Mouse (Mus musculus) CH12.LX (cell line): Measurements from ENCODE around the gene Ugcg. TPM values are rescaled to one million over a fixed set of nuclear protein-coding genes. Genes with fewer than 3 reads are reported as not detected.

ENCODE experiments used
- DNase-seq: peaks from one replicate; pipeline ENCODE4 v3.0.0-alpha.2; 2013; ENCODE audit errors: extremely low read depth
- H3K27ac ChIP-seq: 2 replicates; pipeline ENCODE4 v1.5.1; 2012; ENCODE audit warnings: low read depth, mild to moderate bottlenecking, control low read depth, moderate library complexity; ENCODE audit not compliant: insufficient read depth
- H3K27me3 ChIP-seq: replicated peaks from 2 replicates; pipeline ENCODE3; 2012; ENCODE audit warnings: inconsistent platforms
- H3K36me3 ChIP-seq, 2 experiments: replicated peaks in 1 of 2; 2 replicates each; pipeline versions ENCODE3 to v1.6.1; 2012; ENCODE audit warnings: inconsistent platforms in 1 of 2, low read length in 1 of 2, mild to moderate bottlenecking in 1 of 2, mixed read lengths in 1 of 2, moderate library complexity in 1 of 2; ENCODE audit not compliant: control insufficient read depth in 1 of 2, insufficient read depth in 1 of 2
- H3K4me1 ChIP-seq, 2 experiments: 2 replicates each; pipeline ENCODE4 v1.6.1; 2012; ENCODE audit warnings: inconsistent platforms in 1 of 2, moderate library complexity in 1 of 2; ENCODE audit not compliant: insufficient read depth in 2 of 2, control insufficient read depth in 1 of 2
- H3K4me2 ChIP-seq: 2 replicates; pipeline ENCODE4 v1.6.1; 2012; ENCODE audit warnings: low read depth, mild to moderate bottlenecking, control low read depth; ENCODE audit not compliant: poor library complexity, insufficient read depth, severe bottlenecking
- H3K4me3 ChIP-seq, 3 experiments: fragments of 150-350 bp in 1 of 3; sonication (generic) in 1 of 3; replicated peaks in 1 of 3; 2 replicates each; pipeline versions ENCODE3 to v1.5.1; 2011 to 2012; ENCODE audit warnings: low read depth in 2 of 3, low read length in 2 of 3, mild to moderate bottlenecking in 2 of 3, moderate library complexity in 2 of 3, control low read depth in 1 of 3, improper control_type of control experiment in 1 of 3, inconsistent platforms in 1 of 3, mixed read lengths in 1 of 3; ENCODE audit not compliant: poor library complexity in 1 of 3
- H3K79me2 ChIP-seq: replicated peaks from 2 replicates; pipeline ENCODE4 v1.6.1; 2012; ENCODE audit warnings: mild to moderate bottlenecking, moderate library complexity; ENCODE audit not compliant: control insufficient read depth, poor library complexity, insufficient read depth, severe bottlenecking; ENCODE audit errors: extremely low read depth
- H3K9ac ChIP-seq: 2 replicates; pipeline ENCODE4 v1.6.1; 2012; ENCODE audit warnings: low read depth, mild to moderate bottlenecking, control low read depth, moderate library complexity; ENCODE audit not compliant: insufficient read depth
- H3K9me3 ChIP-seq: replicated peaks from 2 replicates; pipeline ENCODE3; 2012; ENCODE audit warnings: low read length, inconsistent platforms, mixed read lengths
- CHD1 ChIP-seq: IDR thresholded peaks from 2 replicates; pipeline ENCODE4 v1.6.1; 2012; ENCODE audit warnings: low read depth, low read length, improper control_type of control experiment, inconsistent platforms
- CTCF ChIP-seq, 2 experiments: IDR thresholded peaks in 1 of 2; conservative IDR thresholded peaks in 1 of 2; 2 replicates each; pipeline ENCODE4 v1.5.1; 2011 to 2012; ENCODE audit warnings: low read depth in 2 of 2, low read length in 2 of 2, improper control_type of control experiment in 1 of 2, inconsistent platforms in 1 of 2, mild to moderate bottlenecking in 1 of 2, moderate library complexity in 1 of 2
- IRF4 ChIP-seq: IDR thresholded peaks from 2 replicates; pipeline ENCODE4 v1.6.1; 2014; ENCODE audit warnings: low read depth, mild to moderate bottlenecking, inconsistent platforms, low read length, improper control_type of control experiment
- JUN ChIP-seq: IDR thresholded peaks from 2 replicates; pipeline ENCODE4 v1.6.1; 2011; ENCODE audit warnings: low read depth, mild to moderate bottlenecking, low read length, improper control_type of control experiment, moderate library complexity; ENCODE audit not compliant: insufficient read depth
- NRF1 ChIP-seq: IDR thresholded peaks from 2 replicates; pipeline ENCODE4 v1.6.1; 2014; ENCODE audit warnings: low read depth, mild to moderate bottlenecking, inconsistent platforms, low read length, improper control_type of control experiment, moderate library complexity
- PAX5 ChIP-seq: IDR thresholded peaks from 2 replicates; pipeline ENCODE4 v1.6.1; 2012; ENCODE audit warnings: low read length, inconsistent platforms, mixed read lengths
- POLR2A ChIP-seq: IDR thresholded peaks from 2 replicates; pipeline ENCODE4 v1.6.1; 2011; ENCODE audit warnings: low read depth, mild to moderate bottlenecking, improper control_type of control experiment, low read length
- RAD21 ChIP-seq: IDR thresholded peaks from 2 replicates; pipeline ENCODE4 v1.6.1; 2011; ENCODE audit warnings: low read depth, mild to moderate bottlenecking, low read length, improper control_type of control experiment, moderate library complexity
- SIN3A ChIP-seq: IDR thresholded peaks from 2 replicates; pipeline ENCODE4 v1.6.1; 2012; ENCODE audit warnings: low read length, improper control_type of control experiment, inconsistent platforms
- SMC3 ChIP-seq: IDR thresholded peaks from 2 replicates; pipeline ENCODE4 v1.6.1; 2011; ENCODE audit warnings: low read depth, low read length, improper control_type of control experiment
- TBP ChIP-seq: conservative IDR thresholded peaks from 2 replicates; pipeline ENCODE4 v1.6.1; 2011; ENCODE audit warnings: low read depth, low read length, improper control_type of control experiment
- UBTF ChIP-seq: IDR thresholded peaks from 2 replicates; pipeline ENCODE4 v1.6.1; 2012; ENCODE audit warnings: low read depth, mild to moderate bottlenecking, inconsistent platforms, low read length, improper control_type of control experiment, moderate library complexity
- ZC3H11A ChIP-seq: IDR thresholded peaks from 2 replicates; pipeline ENCODE4 v1.6.1; 2012; ENCODE audit warnings: low read depth, mild to moderate bottlenecking, inconsistent platforms, low read length, improper control_type of control experiment
- dilution Hi-C: fragments of 300-500 bp; cut with MboI; formaldehyde crosslinking; loops from 2 replicates; pipeline ENCODE4 v1.14.3; 2020; ENCODE audit warnings: low sequenced_read_pairs; ENCODE audit not compliant: extremely low pct_unique_long_range_greater_than_20kb, extremely low pct_ligation_motif_present
- in situ Hi-C: fragments of 300-500 bp; cut with MboI; formaldehyde crosslinking; loops from 3 replicates; pipeline ENCODE4 v1.14.3; 2019; ENCODE audit warnings: low sequenced_read_pairs, low pct_ligation_motif_present, low pct_unique_long_range_greater_than_20kb, mixed read lengths
- polyA plus RNA-seq: library from polyadenylated mRNA; unstranded; fragments of >175 nt; gene quantifications from 2 replicates; pipeline ENCODE4 v1.2.1, GENCODE M21; 2012; ENCODE audit warnings: low read depth; ENCODE audit not compliant: insufficient read length
- total RNA-seq, 2 experiments: library from RNA; depleted of rRNA; stranded (reverse); fragments of 300-350 nt in 1 of 2; fragments of >200 nt in 1 of 2; gene quantifications; 2 replicates each; pipeline ENCODE4 v1.2.3; 2012 to 2014

Ugcg gene
- total and polyA plus RNA-seq, 3 experiments: 25.8 to 69.5 (median 28.7) TPM

DNA sequence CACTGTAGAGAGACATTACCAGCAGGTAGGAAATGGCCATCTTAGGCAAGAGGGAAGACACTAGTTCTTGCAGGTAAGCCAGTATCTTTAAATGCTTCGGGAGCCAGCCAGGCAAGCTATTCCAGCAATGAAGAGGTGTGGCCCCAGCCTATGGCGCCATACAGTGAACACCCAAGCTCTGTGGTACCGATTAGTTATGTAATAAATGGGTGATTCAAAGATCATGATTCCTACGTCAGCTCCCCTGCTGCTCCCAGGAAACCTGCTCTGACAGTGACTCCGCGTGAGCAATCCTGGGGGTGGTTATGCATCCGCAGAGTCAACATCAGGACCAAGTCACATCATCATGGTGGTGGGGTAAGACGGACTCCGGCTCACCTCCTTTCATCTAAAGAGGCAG lies 51.1 kb downstream of the Ugcg start:
- TF ChIP-seq CHD1 (no peak), NRF1 (no peak), IRF4 (no peak), PAX5 (no peak), TBP (no peak), UBTF (no peak), JUN (no peak)
- DNase-seq: no peak
- no peak overlapping the region for H3K27ac ChIP-seq
- in situ Hi-C loops: no loop called here
- peaks cover 7 to 28% of the 10 kb centered on the region in 2 experiments for H3K4me1 ChIP-seq
- no peak overlapping the region for H3K4me2 ChIP-seq
- H3K4me3 ChIP-seq: no peak overlapping the region
- no peaks in the 10 kb centered on the region for H3K27me3 ChIP-seq
- no peak overlapping the region for H3K9ac ChIP-seq
- H3K36me3 ChIP-seq: no peaks in the 10 kb centered on the region
- no peaks in the 10 kb centered on the region for H3K9me3 ChIP-seq
- H3K79me2 ChIP-seq: no peaks in the 10 kb centered on the region
- dilution Hi-C loops: no loop called here

DNA sequence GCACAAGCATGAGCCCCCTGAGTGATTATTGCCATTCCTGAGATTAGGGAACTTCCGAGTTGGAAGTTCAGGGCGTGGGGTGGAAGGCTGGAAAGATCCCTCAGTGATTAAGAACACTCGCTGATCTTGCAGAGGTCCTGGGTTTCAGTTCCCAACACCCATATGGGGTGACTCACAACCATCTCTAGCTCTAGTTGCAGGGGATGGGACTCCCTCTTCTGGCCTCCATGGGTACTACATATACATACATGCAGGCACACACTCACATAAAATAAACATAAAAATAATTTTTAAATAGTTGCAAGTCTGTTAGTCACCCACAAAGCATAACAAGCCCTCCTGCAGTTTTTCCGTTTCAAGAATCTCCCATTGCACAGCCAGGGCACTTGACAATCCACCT lies 52.0 kb downstream of the Ugcg start:
- Histone ChIP-seq H3K79me2 (no peaks in the 10 kb centered on the region), H3K9me3 (no peaks in the 10 kb centered on the region), H3K4me3 (no peak overlapping the region), H3K9ac (no peak overlapping the region), H3K36me3 (no peaks in the 10 kb centered on the region), H3K27ac (no peak overlapping the region), H3K27me3 (no peaks in the 10 kb centered on the region), H3K4me2 (no peak overlapping the region), H3K4me1 (peaks cover 7 to 28% of the 10 kb centered on the region in 2 experiments)
- in situ Hi-C loops: no loop called here
- TF ChIP-seq SMC3 (peak; percentile 19; the same call in 1 of the 2 replicates), POLR2A (no peak), RAD21 (peak; percentile 28), CTCF (conservative IDR thresholded peaks at IDR 0.05 in 1 of 2, IDR thresholded peaks at IDR 0.05 in 1 of 2; ENCODE audit: low read depth in 2 of 2, low read length in 2 of 2) (peak in 1 of 2 experiments; percentile 37; a peak in 1 of 4 replicates)
- DNase-seq: no peak
- dilution Hi-C loops: no loop called here

DNA sequence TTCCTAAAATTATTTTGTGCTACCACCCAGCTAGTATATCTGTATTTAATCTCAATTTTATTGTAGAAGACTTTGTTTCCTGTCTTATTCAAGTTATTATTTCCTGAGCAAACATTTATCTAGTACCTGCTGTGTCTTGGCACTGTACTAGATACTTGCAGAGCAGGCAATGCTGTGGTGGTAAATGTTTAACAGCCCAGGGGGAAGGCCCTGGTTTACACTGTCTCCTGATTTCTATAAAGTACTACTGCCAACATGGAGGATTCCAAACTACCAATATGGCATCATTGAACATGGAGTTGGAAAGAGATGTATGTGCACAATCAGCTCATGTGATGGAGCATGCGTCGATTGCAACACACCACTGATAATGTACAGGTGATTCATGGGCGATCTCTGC lies 53.2 kb downstream of the Ugcg start:
- in situ Hi-C loops (no loop called here), dilution Hi-C loops (no loop called here)
- no peak for DNase-seq
- no peaks in the 10 kb centered on the region for H3K27me3 ChIP-seq
- H3K4me3 ChIP-seq: no peak overlapping the region
- H3K4me1 ChIP-seq: peaks cover 7 to 28% of the 10 kb centered on the region in 2 experiments
- H3K36me3 ChIP-seq: no peaks in the 10 kb centered on the region
- no peak overlapping the region for H3K9ac ChIP-seq
- no peak overlapping the region for H3K27ac ChIP-seq
- H3K4me2 ChIP-seq: no peak overlapping the region
- no peaks in the 10 kb centered on the region for H3K9me3 ChIP-seq
- no peaks in the 10 kb centered on the region for H3K79me2 ChIP-seq
- TF ChIP-seq ZC3H11A (no peak), SIN3A (no peak), CHD1 (no peak)
